Mouse (Mus musculus): ENCODE data around the gene Stk39.

- TF ChIP-seq CTCF (IDR thresholded peaks at IDR 0.05; ENCODE audit: borderline replicate concordance, control insufficient read depth, extremely low read depth, insufficient read depth, low read length, poor library complexity) (no peak), POLR2A (IDR thresholded peaks at IDR 0.05; ENCODE audit: control insufficient read depth, extremely low read depth, insufficient read depth, low read length, poor library complexity) (no peak)
Observed at GRCm38 (mm10) chr2:68406571-68407074, 65.4 kb downstream of the Stk39 start.

Measured in thymus, adult 2 months (tissue).